Mouse (Mus musculus) midbrain, embryonic 15.5 days (tissue): ENCODE measurements around the gene Mpig6b. TPM values are rescaled to one million over a fixed set of nuclear protein-coding genes. Genes with fewer than 3 reads are reported as not detected.

ENCODE experiments used
- ATAC-seq: fragments of 200-750 bp; cut with Nextera tagmentation; replicated peaks from 2 replicates; pipeline ENCODE4 v1.8.0; 2017; ENCODE audit warnings: moderate TSS enrichment
- H3K27ac ChIP-seq: fragments of 300-500 bp; sonication (generic); 2 replicates; pipeline ENCODE4 v1.5.1; 2015; ENCODE audit warnings: mild to moderate bottlenecking, inconsistent platforms
- H3K27me3 ChIP-seq: fragments of 300-500 bp; sonication (generic); replicated peaks from 2 replicates; pipeline ENCODE4 v1.6.1; 2015; ENCODE audit warnings: inconsistent platforms
- H3K36me3 ChIP-seq: fragments of 300-500 bp; sonication (generic); replicated peaks from 2 replicates; pipeline ENCODE4 v1.6.1; 2015; ENCODE audit warnings: inconsistent platforms
- H3K4me1 ChIP-seq: fragments of 300-500 bp; sonication (generic); 2 replicates; pipeline ENCODE4 v1.6.1; 2015; ENCODE audit warnings: inconsistent platforms
- H3K4me2 ChIP-seq: fragments of 300-500 bp; sonication (generic); 2 replicates; pipeline ENCODE4 v1.6.1; 2015; ENCODE audit warnings: inconsistent platforms, mild to moderate bottlenecking, moderate library complexity
- H3K4me3 ChIP-seq: fragments of 300-500 bp; sonication (generic); 2 replicates; pipeline ENCODE4 v1.5.1; 2015; ENCODE audit warnings: mild to moderate bottlenecking, inconsistent platforms
- H3K9ac ChIP-seq: fragments of 300-500 bp; sonication (generic); 2 replicates; pipeline ENCODE4 v1.6.1; 2015; ENCODE audit warnings: mild to moderate bottlenecking, inconsistent platforms
- H3K9me3 ChIP-seq: fragments of 300-500 bp; sonication (generic); 2 replicates; pipeline ENCODE4 v1.6.1; 2016; ENCODE audit warnings: inconsistent platforms
- WGBS: fragments of 180-500 bp; shearing (Covaris S2); methylation state at CpG from one replicate; pipeline ENCODE4 v1.1.7; 2015; ENCODE audit warnings: mixed read lengths; 5-methylcytosine and 5-hydroxymethylcytosine counted together
- polyA plus RNA-seq: library from polyadenylated mRNA; unstranded; fragments of >200 nt; fragmentation: Nextera tagmentation; extraction: Ambion mirVana; gene quantifications from 2 replicates; pipeline ENCODE4 v1.2.1, GENCODE M21; 2015

Gene Mpig6b
- polyA plus RNA-seq, 1 experiment from 2014 or later: 0.21 TPM

DNA sequence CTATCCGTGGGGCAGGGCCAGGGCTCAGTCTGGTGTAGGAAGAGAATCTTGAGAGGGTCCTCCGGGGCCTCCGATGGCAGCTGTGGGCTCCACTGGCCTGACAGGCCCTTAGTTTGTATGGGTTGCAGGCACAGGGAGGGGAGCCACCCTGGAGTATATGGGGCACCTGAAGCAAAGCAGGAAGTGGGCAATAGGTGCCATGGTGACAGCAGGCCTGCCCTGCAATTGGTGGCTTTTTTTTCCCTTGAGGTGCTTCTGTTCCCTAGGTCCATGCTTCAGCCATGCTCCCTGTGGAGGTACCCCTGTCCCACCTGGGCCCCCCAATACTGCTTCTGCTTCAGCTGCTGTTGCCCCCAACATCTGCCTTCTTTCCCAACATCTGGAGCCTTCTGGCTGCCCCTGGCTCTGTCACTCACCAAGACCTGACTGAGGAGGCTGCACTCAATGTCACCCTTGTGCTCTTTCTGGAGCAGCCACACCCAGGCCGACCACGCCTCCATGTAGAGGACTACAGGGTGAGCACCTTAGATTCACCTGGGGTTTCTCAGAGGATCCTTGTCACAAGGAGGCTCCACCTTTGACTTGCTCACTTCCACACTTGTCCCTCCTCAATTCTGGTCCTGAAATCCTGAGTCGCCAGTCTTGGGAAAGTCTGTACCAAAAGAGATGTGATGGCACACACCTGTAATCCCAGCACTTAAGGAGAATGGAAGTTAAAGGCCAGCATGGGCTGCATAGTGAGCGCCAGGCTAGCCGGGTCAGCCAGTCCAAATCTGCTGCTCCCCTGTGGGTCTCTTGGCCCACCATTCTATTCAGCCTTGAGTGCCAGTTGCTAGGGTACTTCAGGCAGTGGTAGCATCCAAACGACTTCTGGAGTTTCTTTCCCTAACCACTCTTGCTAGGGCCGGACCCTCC is 48.9 kb downstream of the Mpig6b start:
- ATAC-seq: no peak
- Histone ChIP-seq H3K4me2 (no peak overlapping the region), H3K9ac (no peak overlapping the region), H3K4me3 (no peak overlapping the region), H3K4me1 (peaks cover 9% of the 10 kb centered on the region), H3K36me3 (peaks cover 23% of the 10 kb centered on the region), H3K9me3 (no peaks in the 10 kb centered on the region), H3K27ac (no peak overlapping the region), H3K27me3 (no peaks in the 10 kb centered on the region)
- WGBS: 83% methylated on average over 10 of the region's 10 CpGs

DNA sequence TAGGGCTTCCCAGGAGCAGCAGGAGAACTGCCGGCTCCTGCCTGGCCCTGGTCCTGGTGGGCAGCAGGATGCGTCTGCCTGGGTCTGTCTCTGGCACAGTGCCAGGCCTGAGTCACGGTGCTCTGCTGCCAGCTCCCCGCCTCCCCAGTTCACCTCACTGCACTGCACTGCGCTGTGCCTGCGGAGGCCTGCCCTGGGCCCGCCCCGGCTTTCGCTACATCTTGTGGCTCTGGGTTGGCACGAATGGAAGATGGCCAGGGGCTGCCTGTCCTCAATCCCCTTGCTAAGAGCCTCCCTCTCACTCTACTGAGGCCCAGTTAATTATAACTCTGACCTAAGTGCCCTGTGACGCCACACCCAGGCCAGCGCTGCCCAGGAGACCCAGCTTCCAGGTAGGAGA is 49.6 kb downstream of the Mpig6b start, which contains the start of gene Vwa7:
Gene Vwa7, plus strand, starts transcription at position 204 of the 400 bp plus-strand sequence.
- Histone ChIP-seq H3K4me3 (no peak within 1 kb of the TSS), H3K4me1 (peaks cover 5% of the 10 kb centered on the region), H3K4me2 (no peak within 1 kb of the TSS), H3K9me3 (no peaks in the 10 kb centered on the region), H3K27me3 (no peaks in the 10 kb centered on the region), H3K36me3 (peaks cover 30% of the 10 kb centered on the region), H3K27ac (no peak within 1 kb of the TSS), H3K9ac (no peak within 1 kb of the TSS)
- 56% methylated on average over 12 of the region's 12 CpGs for WGBS
- 0 out of 2 replicates have a peak, but pooled peaks have one; percentile 28 for ATAC-seq

DNA sequence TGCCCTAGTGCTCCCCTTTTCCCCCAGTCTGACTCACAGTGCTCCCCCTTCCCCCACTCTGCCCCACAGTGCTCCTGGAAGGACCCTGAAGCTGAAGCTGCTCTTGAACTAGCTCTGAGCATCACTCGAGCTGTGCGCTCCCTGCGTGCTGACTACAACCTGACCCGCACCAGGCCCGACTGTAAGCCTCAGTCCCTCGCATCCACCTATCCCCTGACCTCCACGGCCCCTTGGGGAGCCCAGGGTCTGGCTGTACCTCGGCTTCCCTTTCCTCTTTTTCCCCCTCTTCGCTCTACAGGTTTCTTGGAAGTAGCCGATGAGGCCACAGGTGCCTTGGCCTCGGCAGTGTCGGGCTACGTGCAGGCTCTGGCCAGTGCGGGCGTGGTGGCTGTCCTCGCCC is 50.7 kb downstream of the Mpig6b start:
- no peak overlapping the region for H3K27ac ChIP-seq
- H3K36me3 ChIP-seq: peaks cover 40% of the 10 kb centered on the region
- no peaks in the 10 kb centered on the region for H3K9me3 ChIP-seq
- no peak overlapping the region for H3K4me3 ChIP-seq
- H3K9ac ChIP-seq: no peak overlapping the region
- H3K27me3 ChIP-seq: no peaks in the 10 kb centered on the region
- no peak overlapping the region for H3K4me2 ChIP-seq
- no peak for ATAC-seq
- 0 out of 2 replicates have a peak, but pooled peaks cover 4% of the 10 kb centered on the region for H3K4me1 ChIP-seq
- WGBS: 94% methylated on average over 16 of the region's 16 CpGs

DNA sequence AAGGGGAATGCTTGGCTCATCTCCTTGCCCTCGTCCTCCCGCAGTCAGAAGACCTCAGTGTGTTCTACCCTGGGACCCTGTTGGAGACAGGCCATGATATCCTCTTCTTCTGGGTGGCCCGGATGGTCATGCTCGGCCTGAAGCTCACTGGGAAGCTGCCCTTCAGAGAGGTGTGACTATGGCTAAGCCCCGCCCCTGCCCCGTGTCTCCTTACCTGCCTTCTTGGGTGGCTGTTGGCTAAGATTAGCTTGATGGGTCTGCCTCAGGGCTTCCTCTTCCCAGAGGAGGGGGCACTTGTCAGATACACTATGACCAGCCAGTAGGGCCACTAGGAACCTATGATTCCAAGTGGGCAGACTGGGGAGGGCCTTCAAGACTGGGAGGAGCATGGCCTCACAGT is 52.8 kb downstream of the Mpig6b start:
- no peak overlapping the region for H3K9ac ChIP-seq
- WGBS: 88% methylated on average over 6 of the region's 6 CpGs
- H3K27me3 ChIP-seq: no peaks in the 10 kb centered on the region
- H3K4me3 ChIP-seq: no peak overlapping the region
- H3K4me2 ChIP-seq: no peak overlapping the region
- H3K9me3 ChIP-seq: no peaks in the 10 kb centered on the region
- H3K27ac ChIP-seq: no peak overlapping the region
- 0 out of 2 replicates have a peak, but pooled peaks cover 4% of the 10 kb centered on the region for H3K4me1 ChIP-seq
- ATAC-seq: no peak
- peaks cover 47% of the 10 kb centered on the region for H3K36me3 ChIP-seq

Other genes with a start within 250 kb of the Mpig6b start
- gene Stk19, start 229.2 kb downstream of the Mpig6b start, polyA plus RNA-seq: 41.2 and 50.4 TPM in 2 replicates
- gene Dxo, start 229.2 kb downstream of the Mpig6b start, polyA plus RNA-seq: 75.0 and 79.1 TPM in 2 replicates
- 67.4 and 73.8 TPM in 2 replicates for gene Skiv2l, start 216.0 kb downstream of the Mpig6b start, polyA plus RNA-seq
- gene Nelfe, start 215.8 kb downstream of the Mpig6b start, polyA plus RNA-seq: 76.3 and 82.3 TPM in 2 replicates
- gene Cfb, start 203.7 kb downstream of the Mpig6b start, polyA plus RNA-seq: 2.6 and 3.3 TPM in 2 replicates
- 17.4 and 17.5 TPM in 2 replicates for gene Zbtb12, start 186.7 kb downstream of the Mpig6b start, polyA plus RNA-seq
- gene Gm20547, start 184.1 kb downstream of the Mpig6b start, polyA plus RNA-seq: 0.18 TPM in 1 of 2 replicates, not detected in the other
- gene C2, start 167.9 kb downstream of the Mpig6b start, polyA plus RNA-seq: 2.1 and 3.1 TPM in 2 replicates
- gene Ehmt2, start 167.7 kb downstream of the Mpig6b start, polyA plus RNA-seq: 113 and 119 TPM in 2 replicates
- not detected in 2 replicates for gene Slc44a4, start 151.7 kb downstream of the Mpig6b start, polyA plus RNA-seq
- 36.1 and 41.1 TPM in 2 replicates for gene Neu1, start 134.9 kb downstream of the Mpig6b start, polyA plus RNA-seq
- gene Hspa1b, start 106.9 kb downstream of the Mpig6b start, polyA plus RNA-seq: 0.24 and 0.31 TPM in 2 replicates
- not detected in 2 replicates for gene Gm20481, start 96.3 kb downstream of the Mpig6b start, polyA plus RNA-seq
- gene Hspa1a, start 94.0 kb downstream of the Mpig6b start, polyA plus RNA-seq: 12.7 and 13.3 TPM in 2 replicates
- 1.2 and 1.5 TPM in 2 replicates for gene Hspa1l, start 93.5 kb downstream of the Mpig6b start, polyA plus RNA-seq
- gene Lsm2, start 84.3 kb downstream of the Mpig6b start, polyA plus RNA-seq: 103 and 111 TPM in 2 replicates
- 63.1 and 70.2 TPM in 2 replicates for gene Vars, start 65.2 kb downstream of the Mpig6b start, polyA plus RNA-seq
- 0.06 and 0.15 TPM in 2 replicates for gene Vwa7, start 49.6 kb downstream of the Mpig6b start, polyA plus RNA-seq
- gene Sapcd1, start 38.2 kb downstream of the Mpig6b start, polyA plus RNA-seq: 2.5 and 2.7 TPM in 2 replicates
- gene Msh5, start 19.4 kb downstream of the Mpig6b start, polyA plus RNA-seq: 1.6 and 3.3 TPM in 2 replicates
- gene Clic1, start 16.2 kb downstream of the Mpig6b start, polyA plus RNA-seq: 62.4 and 72.1 TPM in 2 replicates
- gene Ddah2, start 7.1 kb downstream of the Mpig6b start, polyA plus RNA-seq: 337 and 380 TPM in 2 replicates
- 0.31 TPM in 1 of 2 replicates, not detected in the other for gene Ly6g6c, start 796 bp downstream of the Mpig6b start, polyA plus RNA-seq
- 0.21 and 0.32 TPM in 2 replicates for gene Ly6g6e, start 10.7 kb upstream of the Mpig6b start, polyA plus RNA-seq
- 1.9 and 2.5 TPM in 2 replicates for gene Ly6g6d, start 11.9 kb upstream of the Mpig6b start, polyA plus RNA-seq
- not detected in 2 replicates for gene Ly6g6f, start 19.4 kb upstream of the Mpig6b start, polyA plus RNA-seq
- gene Abhd16a, start 23.1 kb upstream of the Mpig6b start, polyA plus RNA-seq: 105 and 113 TPM in 2 replicates
- gene Ly6g5c, start 42.1 kb upstream of the Mpig6b start, polyA plus RNA-seq: not detected in 2 replicates
- gene Ly6g5b, start 49.2 kb upstream of the Mpig6b start, polyA plus RNA-seq: 1.1 and 2.2 TPM in 2 replicates
- gene Gpank1, start 55.3 kb upstream of the Mpig6b start, polyA plus RNA-seq: 25.9 and 28.9 TPM in 2 replicates
- gene Csnk2b, start 55.9 kb upstream of the Mpig6b start, polyA plus RNA-seq: 316 and 319 TPM in 2 replicates
- 8.3 and 9.6 TPM in 2 replicates for gene D17H6S53E, start 60.2 kb upstream of the Mpig6b start, polyA plus RNA-seq
- 0.56 and 1.4 TPM in 2 replicates for gene Apom, start 65.9 kb upstream of the Mpig6b start, polyA plus RNA-seq
- gene Bag6, start 69.0 kb upstream of the Mpig6b start, polyA plus RNA-seq: 82.9 and 83.4 TPM in 2 replicates
- 188 and 203 TPM in 2 replicates for gene Prrc2a, start 98.7 kb upstream of the Mpig6b start, polyA plus RNA-seq
- 7.3 and 8.2 TPM in 2 replicates for gene Aif1, start 109.9 kb upstream of the Mpig6b start, polyA plus RNA-seq
- 7.6 and 9.2 TPM in 2 replicates for gene Lst1, start 122.3 kb upstream of the Mpig6b start, polyA plus RNA-seq
- 0.58 and 0.78 TPM in 2 replicates for gene Ltb, start 128.3 kb upstream of the Mpig6b start, polyA plus RNA-seq
- gene Tnf, start 135.8 kb upstream of the Mpig6b start, polyA plus RNA-seq: not detected in 2 replicates
- gene Lta, start 139.2 kb upstream of the Mpig6b start, polyA plus RNA-seq: 0.32 and 0.69 TPM in 2 replicates
- 1.6 TPM in 1 of 2 replicates, not detected in the other for gene Gm16181, start 154.7 kb upstream of the Mpig6b start, polyA plus RNA-seq
- 94.4 and 100 TPM in 2 replicates for gene Atp6v1g2, start 167.5 kb upstream of the Mpig6b start, polyA plus RNA-seq
- gene Nfkbil1, start 169.6 kb upstream of the Mpig6b start, polyA plus RNA-seq: 11.7 and 11.8 TPM in 2 replicates
- 379 and 391 TPM in 2 replicates for gene Ddx39b, start 175.6 kb upstream of the Mpig6b start, polyA plus RNA-seq
- 93.4 and 105 TPM in 2 replicates for gene H2-D1, start 196.5 kb upstream of the Mpig6b start, polyA plus RNA-seq